Mouse (Mus musculus) right cerebral cortex, postnatal 10 days (tissue): Measurements from ENCODE around the gene Ss18l2.
A peak's percentile ranks its signal among the peaks of the same experiment; 100 is the strongest.

Experiments
- DNase-seq, 2 experiments: peaks; one replicate each; pipeline ENCODE4 v3.0.0; 2021; ENCODE audit warnings: low spot score in 2 of 2

The Ss18l2 gene

GRCm38 (mm10) chr9:121759091-121760081 is 49.3 kb downstream of the Ss18l2 start, which contains the start of gene Zfp651:
TSS of gene Zfp651 (plus strand) at chr9:121759330.
- peak; percentile 87 for DNase-seq

GRCm38 (mm10) chr9:121760271-121761090 is 50.4 kb downstream of the Ss18l2 start:
- peak; percentile 77 to 78 for DNase-seq

GRCm38 (mm10) chr9:121761091-121761665 is 51.0 kb downstream of the Ss18l2 start:
- DNase-seq = peak in 1 of 2 experiments; percentile 29

DNA sequence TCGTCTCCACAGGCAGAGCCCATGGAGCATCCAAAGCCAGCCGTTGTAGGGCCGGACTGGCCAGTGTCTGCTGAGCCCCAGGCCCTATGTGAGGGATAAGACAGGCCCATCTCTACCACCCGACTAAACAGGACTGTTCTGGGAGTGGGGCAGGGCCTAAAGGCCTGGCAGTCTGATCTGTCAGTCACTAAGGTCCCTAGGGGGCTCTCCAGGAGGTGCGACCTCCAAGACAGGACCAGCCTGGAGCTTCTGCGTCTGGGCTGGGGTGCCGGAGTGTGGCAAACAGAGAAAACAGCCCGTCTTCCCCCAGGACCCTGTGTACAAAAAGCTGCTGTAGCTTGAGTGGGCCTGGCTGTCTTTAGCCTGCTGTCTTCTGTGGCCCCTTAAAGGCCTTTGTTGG is 51.7 kb downstream of the Ss18l2 start:
- DNase-seq = peak in 1 of 2 experiments; percentile 37

DNA sequence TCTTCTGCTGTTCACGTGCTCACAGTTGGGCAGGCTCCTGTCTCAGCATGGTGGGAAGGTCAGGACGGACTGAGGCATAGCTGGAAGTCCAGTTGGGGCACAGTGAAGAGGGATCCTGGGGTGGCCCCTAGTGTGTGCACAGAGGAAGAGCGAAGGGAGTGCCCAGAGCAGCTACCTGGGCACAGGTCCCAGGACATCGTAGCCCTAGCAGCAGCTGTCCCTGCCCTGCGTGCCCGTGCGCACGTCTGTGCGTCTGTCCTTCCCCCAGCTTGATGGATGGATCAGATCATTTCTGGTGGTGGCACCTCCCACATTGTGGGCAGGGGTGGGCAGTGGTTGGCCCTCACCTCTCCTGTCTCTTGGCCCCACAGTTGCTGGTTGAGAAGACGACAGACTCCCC is 52.1 kb downstream of the Ss18l2 start:
- peak in 1 of 2 experiments; percentile 34 for DNase-seq

- DNase-seq = peak in 1 of 2 experiments; percentile 48
Measured at GRCm38 (mm10) chr9:121762761-121763160, 52.6 kb downstream of the Ss18l2 start.
